Mouse (Mus musculus) lung, adult 2 months (tissue): ENCODE data around the gene Lin37. TPM values are rescaled to one million over a fixed set of nuclear protein-coding genes. Genes with fewer than 3 reads are reported as not detected.

Experiments
- DNase-seq: peaks from one replicate; pipeline ENCODE4 v3.0.0; 2022
- H3K4me1 ChIP-seq: fragments of 200-500 bp; 2 replicates; pipeline ENCODE4 v1.6.1; 2011; ENCODE audit warnings: low read length; ENCODE audit not compliant: control insufficient read depth, insufficient read depth
- H3K4me3 ChIP-seq: fragments of 200-500 bp; replicated peaks from 2 replicates; pipeline ENCODE3; 2011; ENCODE audit warnings: low read depth, mild to moderate bottlenecking, control low read depth, low read length; ENCODE audit errors: extremely low read depth
- CTCF ChIP-seq: fragments of 200-500 bp; IDR thresholded peaks from 2 replicates; pipeline ENCODE4 v1.5.1; 2011; ENCODE audit warnings: mild to moderate bottlenecking, low read length, control low read depth; ENCODE audit not compliant: insufficient read depth
- POLR2A ChIP-seq: fragments of 200-500 bp; IDR thresholded peaks from 2 replicates; pipeline ENCODE4 v1.6.1; 2011; ENCODE audit warnings: low read depth, mild to moderate bottlenecking, control low read depth, low read length, borderline replicate concordance; ENCODE audit errors: extremely low read depth
- WGBS: fragments of 180-500 bp; shearing (Covaris S2); methylation state at CpG from one replicate; pipeline ENCODE4 v1.1.7; 2018; 5-methylcytosine and 5-hydroxymethylcytosine counted together
- polyA plus RNA-seq: library from polyadenylated mRNA; depleted of rRNA; stranded (reverse); fragments of >200 nt; gene quantifications from 2 replicates; pipeline ENCODE4 v1.2.3, GENCODE M21; 2012

The Lin37 gene
- polyA plus RNA-seq, 1 experiment = 29.4 TPM

GRCm38 (mm10) chr7:30567555-30567954 lies 7.9 kb upstream of the Lin37 start:
- 84% methylated on average over 11 of the region's 11 CpGs for WGBS
- no peak for DNase-seq
- Histone ChIP-seq H3K4me3 (no peak overlapping the region), H3K4me1 (peaks cover 3% of the 10 kb centered on the region; the same call in 1 of the 2 replicates)
- TF ChIP-seq POLR2A = no peak
- TF ChIP-seq CTCF = no peak

DNA sequence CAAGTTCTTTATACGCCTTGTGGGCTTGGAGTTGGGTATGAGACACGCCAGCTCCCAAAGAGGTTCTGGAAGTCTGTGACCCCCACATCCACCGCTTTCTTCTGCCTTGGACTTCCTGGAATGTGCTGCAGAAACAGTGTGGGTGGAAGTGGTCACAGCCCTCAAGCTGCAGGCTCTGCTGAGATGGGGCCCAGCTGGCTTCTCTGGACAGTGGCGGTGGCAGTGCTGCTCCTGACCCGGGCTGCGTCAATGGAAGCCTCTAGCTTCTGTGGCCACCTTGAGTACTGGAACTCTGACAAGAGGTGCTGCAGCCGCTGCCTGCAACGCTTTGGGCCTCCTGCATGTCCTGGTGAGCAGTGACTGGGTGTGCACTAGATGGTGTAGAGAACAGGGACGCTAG lies 6.4 kb upstream of the Lin37 start:
- H3K4me3 ChIP-seq = no peak overlapping the region
- WGBS = 73% methylated on average over 9 of the region's 9 CpGs
- H3K4me1 ChIP-seq = peaks cover 3% of the 10 kb centered on the region; the same call in 1 of the 2 replicates
- no peak for DNase-seq
- TF ChIP-seq POLR2A (no peak), CTCF (no peak)

GRCm38 (mm10) chr7:30564970-30565571 lies 5.4 kb upstream of the Lin37 start, which contains the start of gene Igflr1:
Gene Igflr1, plus strand, starts transcription at chr7:30565427.
- no peak for DNase-seq
- H3K4me1 ChIP-seq = peaks cover 3% of the 10 kb centered on the region; the same call in 1 of the 2 replicates
- no peak for TF ChIP-seq CTCF
- no peak for TF ChIP-seq POLR2A
- WGBS = 91% methylated on average over 12 of the region's 12 CpGs
- H3K4me3 ChIP-seq = no peak within 1 kb of the TSS

- H3K4me3 ChIP-seq = peak overlapping the region; percentile 76
- TF ChIP-seq POLR2A = no peak
- TF ChIP-seq CTCF = no peak
- WGBS = 23% methylated on average over 6 of the region's 6 CpGs
- peaks cover 5% of the 10 kb centered on the region for H3K4me1 ChIP-seq
- no peak for DNase-seq
Measured at GRCm38 (mm10) chr7:30563906-30564280, 4.3 kb upstream of the Lin37 start.

- Histone ChIP-seq H3K4me3 (peak within 1 kb of the TSS; percentile 76), H3K4me1 (peaks cover 8% of the 10 kb centered on the region)
- WGBS = under 1% methylated on average over 45 of the region's 45 CpGs
- DNase-seq = peak; percentile 90
- TF ChIP-seq POLR2A = peak; percentile 62; the same call in 1 of the 2 replicates
- TF ChIP-seq CTCF = no peak
Measured at GRCm38 (mm10) chr7:30563117-30563905, 3.7 kb upstream of the Lin37 start, which contains the start of the genes U2af1l4, Gm49396 and Psenen. Gene U2af1l4, plus strand, starts transcription at chr7:30563301. Gene Gm49396, plus strand, starts transcription at chr7:30563344. Gene Psenen, minus strand, starts transcription at chr7:30563627.

GRCm38 (mm10) chr7:30562526-30563116 lies 3.0 kb upstream of the Lin37 start:
- no peak for DNase-seq
- WGBS = under 1% methylated on average over 27 of the region's 27 CpGs
- Histone ChIP-seq H3K4me3 (peak overlapping the region; percentile 70), H3K4me1 (peaks cover 8% of the 10 kb centered on the region)
- TF ChIP-seq CTCF (no peak), POLR2A (no peak)

GRCm38 (mm10) chr7:30560296-30560695 lies 658 bp upstream of the Lin37 start:
- 64% methylated on average over 2 of the region's 2 CpGs for WGBS
- Histone ChIP-seq H3K4me3 (no peak overlapping the region), H3K4me1 (peaks cover 8% of the 10 kb centered on the region)
- TF ChIP-seq CTCF = no peak
- no peak for TF ChIP-seq POLR2A
- DNase-seq = no peak

DNA sequence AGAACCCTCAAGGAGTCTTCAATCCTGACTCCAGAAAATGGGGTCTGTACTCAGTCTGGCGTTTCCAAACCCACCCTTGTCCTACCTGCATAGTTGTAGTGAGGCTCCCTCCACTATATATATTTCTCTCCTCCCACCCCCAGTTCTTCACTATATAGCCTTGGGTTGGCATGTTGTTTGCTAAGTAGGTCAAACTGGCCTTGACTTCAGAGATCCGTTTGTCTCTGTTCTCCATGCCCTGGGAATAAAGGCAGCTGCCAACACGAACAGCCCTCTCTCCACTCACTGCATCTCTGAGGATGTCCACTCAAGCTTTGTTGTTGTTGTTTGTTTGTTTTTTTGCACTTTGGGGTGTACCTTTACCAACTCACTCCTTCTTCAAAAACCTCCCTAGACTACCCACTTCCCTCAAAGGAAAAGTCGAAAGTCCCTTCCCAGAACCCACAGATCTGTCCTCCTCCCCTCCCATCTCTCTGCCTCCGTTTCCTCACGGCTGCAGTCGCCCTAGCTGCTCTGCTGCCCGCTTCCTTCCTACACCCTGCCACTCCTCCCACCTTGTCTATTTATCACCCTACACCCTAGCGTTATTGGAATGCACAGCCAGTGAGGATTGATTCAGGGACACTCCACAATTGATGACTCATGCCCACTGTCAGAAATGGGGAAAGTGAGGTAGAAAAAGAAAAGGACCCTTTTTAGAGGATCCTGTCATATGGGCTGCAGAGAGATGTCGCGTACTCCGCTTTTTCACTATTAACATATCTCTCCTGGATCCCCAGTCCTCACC lies 789 bp downstream of the Lin37 start:
- Histone ChIP-seq H3K4me3 (peak overlapping the region; percentile 68), H3K4me1 (peaks cover 6% of the 10 kb centered on the region)
- no peak for DNase-seq
- 8% methylated on average over 12 of the region's 12 CpGs for WGBS
- TF ChIP-seq CTCF = no peak
- TF ChIP-seq POLR2A = no peak

DNA sequence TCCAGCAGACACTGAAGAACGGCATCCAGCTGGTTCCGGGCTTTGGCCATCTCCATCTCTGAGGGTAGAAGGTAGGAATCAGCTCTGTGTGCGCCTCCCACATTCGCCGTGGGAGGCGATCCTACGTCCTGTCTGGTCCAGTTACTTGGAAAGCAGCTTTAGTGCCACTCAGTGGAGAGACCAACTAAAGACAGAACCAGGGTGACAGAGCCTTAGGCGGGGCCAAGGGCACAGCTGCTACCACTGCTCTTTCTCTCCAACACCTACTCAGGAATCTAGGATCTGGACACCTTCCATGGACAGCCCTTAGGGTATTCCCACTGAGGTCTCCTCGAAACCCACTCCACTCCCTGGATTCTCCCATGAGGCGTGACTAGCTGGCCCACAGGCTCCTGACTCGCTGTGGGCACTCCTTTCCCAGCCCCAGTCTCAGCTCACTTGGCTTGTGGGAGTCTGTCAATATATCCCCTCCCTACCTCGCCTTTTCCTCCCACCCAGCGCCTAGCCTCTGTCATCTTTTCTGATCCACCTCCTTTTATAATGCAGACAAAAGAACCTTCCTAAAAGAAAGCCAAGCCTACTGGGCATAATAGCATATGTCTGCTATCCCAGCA lies 1.6 kb downstream of the Lin37 start:
- no peak overlapping the region for H3K4me3 ChIP-seq
- no peak for DNase-seq
- 81% methylated on average over 13 of the region's 13 CpGs for WGBS
- TF ChIP-seq POLR2A (no peak), CTCF (no peak)
- H3K4me1 ChIP-seq = peaks cover 5% of the 10 kb centered on the region
